Mouse (Mus musculus): ENCODE results near the gene Dhrs1. TPM values are rescaled to one million over a fixed set of nuclear protein-coding genes. Genes with fewer than 3 reads are reported as not detected.

Gene Dhrs1
- 10 to 100 TPM; 93.2 to 94.9 TPM for total RNA-seq (2021)

DNA sequence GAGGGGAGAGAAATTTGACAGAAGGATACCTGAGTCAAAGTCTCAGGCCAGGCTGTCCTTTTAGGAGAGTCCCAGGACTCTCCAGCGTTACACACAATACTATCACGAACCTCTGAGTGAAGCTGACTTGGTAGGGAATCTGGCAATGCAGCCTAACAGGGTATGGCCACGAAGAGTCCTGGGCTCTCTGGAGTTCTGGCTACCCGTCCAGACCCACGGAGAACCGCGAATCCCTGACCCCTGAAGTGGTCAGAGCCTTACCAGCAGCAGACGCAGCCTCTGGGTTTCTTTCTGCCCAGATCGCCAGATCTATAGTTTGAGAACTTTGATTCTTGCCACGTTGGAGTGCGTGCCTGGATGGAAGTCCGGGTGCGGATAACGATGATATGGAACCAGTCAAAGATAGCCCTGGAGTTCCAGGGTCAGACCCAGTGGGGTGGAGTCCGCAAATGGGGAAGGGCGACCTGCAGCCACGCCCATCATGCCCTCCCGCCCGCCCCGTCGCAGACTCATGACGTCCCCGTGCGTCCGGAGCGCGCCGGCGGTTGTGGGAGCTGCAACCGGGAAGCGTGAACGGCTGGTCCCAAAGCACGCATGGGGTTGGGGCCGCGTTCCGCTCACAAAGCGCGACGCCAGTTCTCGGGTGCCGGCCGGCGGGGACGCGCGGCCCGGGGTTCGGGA is at the start of gene Dhrs1, which contains the start of gene Nop9:
TSS of gene Dhrs1 (minus strand) at position 511 of the 681 bp plus-strand sequence.
TSS of gene Nop9 (plus strand) at position 514 of the 681 bp plus-strand sequence.
- intact Hi-C loops (cut with DNase I) = no loop called here
- DNase-seq (ENCODE audit: extremely low spot score in 1 of 2, low spot score in 2 of 2) = peak; percentile 77 to 93

DNA sequence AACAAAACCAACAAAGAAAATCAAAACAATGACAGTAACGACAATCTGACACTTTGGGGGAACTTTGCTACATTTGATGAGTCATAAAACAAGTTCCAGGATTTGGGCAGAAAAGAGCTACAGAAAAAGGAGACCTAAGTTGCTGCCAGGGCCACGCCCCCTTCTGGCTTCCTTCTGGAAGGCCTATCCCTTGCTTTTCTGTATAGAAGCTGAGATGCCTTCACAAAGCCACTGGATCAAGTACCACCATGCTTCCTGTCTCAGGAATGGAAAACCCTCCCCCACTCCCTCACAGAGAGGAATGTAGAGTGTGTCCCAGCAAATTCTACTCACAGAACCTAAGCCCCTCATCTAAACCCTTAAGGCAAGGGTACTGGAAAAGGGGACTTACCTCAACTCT is 48.5 kb upstream of the Dhrs1 start:
- DNase-seq (ENCODE audit: extremely low spot score in 1 of 2, low spot score in 2 of 2) = no peak
- intact Hi-C loops (cut with DNase I) = no loop called here

DNA sequence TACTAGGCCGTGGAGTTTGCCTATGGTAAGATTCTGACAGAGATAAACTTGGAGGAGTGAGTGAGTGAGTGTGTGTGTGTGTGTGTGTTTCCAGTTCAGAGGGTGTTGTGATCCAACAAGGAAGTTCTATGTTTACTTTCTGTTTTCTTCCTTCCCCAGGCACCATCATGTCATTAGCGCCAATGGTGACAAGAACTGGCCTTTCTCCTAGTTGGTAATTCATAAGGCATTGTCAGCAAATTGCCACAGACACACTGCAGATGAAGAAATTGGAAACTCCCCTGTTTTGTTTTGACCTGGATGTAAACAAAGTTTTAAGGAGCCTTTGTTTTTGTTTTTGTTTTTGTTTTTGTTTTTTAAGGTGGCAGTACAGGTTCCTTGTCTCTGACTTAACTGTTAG is 48.0 kb upstream of the Dhrs1 start:
- intact Hi-C loops (cut with DNase I) = no loop called here

DNA sequence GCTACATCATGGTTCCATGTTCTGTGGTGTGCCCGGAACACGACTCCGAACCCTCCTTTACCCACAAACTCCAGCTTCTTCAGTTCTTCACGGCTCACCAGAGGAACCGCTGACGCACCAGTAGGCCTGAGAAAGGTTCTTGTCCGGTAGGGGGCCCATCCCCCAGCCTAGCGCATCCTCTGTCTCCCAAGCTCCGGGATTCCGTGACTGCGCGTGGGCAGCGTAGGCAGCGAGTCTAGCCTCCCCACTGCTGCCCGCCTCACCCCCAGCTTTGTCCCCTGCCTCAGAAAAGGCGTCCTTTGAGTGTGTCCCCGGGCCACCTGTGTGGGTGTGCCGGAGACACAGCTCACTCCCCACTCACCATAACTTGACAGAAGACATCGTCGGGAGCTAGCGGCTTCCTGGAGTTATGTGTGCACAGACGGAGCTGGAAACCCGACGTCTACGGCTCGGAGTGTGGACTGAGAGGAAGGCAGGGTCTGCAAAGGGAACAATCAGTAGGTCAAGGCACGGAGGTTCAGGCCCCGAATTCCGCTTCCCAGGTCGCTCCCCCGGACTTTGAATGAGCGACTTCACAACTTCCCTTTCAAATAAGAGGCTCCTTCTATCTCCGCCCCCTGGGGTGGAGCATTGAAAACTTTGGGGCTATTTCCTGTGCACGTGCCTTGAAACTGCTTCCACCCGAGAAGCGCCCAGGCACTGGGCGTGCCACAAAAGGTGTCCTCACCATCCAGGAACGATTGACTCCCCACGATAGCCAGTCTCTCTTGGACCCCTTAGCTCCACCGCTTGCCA is 43.0 kb upstream of the Dhrs1 start, which contains the start of gene Ripk3:
TSS of gene Ripk3 (minus strand) at position 610 of the 795 bp plus-strand sequence.
- DNase-seq (ENCODE audit: extremely low spot score in 1 of 2, low spot score in 2 of 2) = no peak
- intact Hi-C loops (cut with DNase I) = no loop called here

More for the DNA sequence above, 48.0 kb upstream of the Dhrs1 start:
- no peak for DNase-seq (ENCODE audit: extremely low spot score in 1 of 2, low spot score in 2 of 2)

DNA sequence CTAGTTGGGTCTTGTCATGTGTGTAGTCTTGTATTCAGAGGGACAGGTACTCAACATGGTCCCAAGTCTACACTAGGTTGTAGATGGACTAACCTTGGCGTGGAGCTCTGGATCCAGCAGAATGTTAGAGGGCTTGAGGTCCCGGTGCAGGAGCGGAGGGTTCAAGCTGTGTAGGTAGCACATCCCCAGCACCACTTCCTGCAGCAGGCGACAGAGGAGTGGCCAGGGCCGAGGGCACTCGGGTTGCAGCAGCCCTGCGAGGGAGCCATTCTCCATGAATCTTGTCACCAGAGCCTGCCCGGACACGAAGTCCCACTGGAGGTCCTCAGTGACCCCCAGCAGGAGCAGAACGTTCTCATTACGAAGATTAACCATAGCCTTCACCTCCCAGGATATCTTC is 42.2 kb upstream of the Dhrs1 start:
- DNase-seq (ENCODE audit: extremely low spot score in 1 of 2, low spot score in 2 of 2) = no peak
- intact Hi-C loops (cut with DNase I) = no loop called here

DNA sequence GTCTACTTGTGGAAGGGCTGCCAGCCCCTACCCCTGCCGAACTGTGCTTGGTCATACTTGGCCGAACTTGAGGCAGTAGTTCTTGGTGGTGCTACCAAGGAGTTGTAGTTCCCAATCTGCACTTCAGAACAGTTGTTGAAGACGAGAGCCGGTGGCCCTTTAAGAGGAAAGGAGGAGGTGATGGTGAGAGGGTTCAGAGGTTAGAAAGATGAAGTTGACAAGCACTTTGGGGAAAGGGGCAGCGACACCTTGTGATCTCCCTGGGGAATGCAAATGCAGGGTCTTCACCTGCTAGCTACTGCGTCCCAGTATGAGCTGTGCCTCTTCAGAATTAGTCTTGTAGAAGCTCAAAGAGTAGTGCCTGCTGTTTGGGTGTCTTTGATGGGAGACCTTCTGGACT is 39.7 kb upstream of the Dhrs1 start:
- DNase-seq (ENCODE audit: extremely low spot score in 1 of 2, low spot score in 2 of 2) = no peak
- intact Hi-C loops (cut with DNase I) = no loop called here

DNA sequence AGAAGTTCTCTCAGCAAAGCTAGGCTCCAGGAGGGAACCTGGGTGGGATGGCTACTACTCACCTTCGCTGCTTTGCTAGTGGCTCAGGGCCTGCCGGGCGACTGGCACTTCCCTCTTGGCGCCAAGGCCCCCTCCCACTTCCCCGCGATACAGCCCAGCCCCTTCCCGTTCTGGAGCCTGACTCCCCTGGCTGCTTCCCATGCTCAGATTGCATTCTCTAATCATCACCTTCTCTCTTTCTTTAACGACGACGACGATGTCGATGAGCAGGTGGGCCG is 38.4 kb upstream of the Dhrs1 start, which contains the start of gene Adcy4:
TSS of gene Adcy4 (minus strand) at position 138 of the 278 bp plus-strand sequence.
- intact Hi-C loops (cut with DNase I) = loop anchor here (5.0 kb wide), 1 partner anchor 133 kb away; no protein-coding TSS in a partner anchor
- DNase-seq (ENCODE audit: extremely low spot score in 1 of 2, low spot score in 2 of 2) = no peak

DNA sequence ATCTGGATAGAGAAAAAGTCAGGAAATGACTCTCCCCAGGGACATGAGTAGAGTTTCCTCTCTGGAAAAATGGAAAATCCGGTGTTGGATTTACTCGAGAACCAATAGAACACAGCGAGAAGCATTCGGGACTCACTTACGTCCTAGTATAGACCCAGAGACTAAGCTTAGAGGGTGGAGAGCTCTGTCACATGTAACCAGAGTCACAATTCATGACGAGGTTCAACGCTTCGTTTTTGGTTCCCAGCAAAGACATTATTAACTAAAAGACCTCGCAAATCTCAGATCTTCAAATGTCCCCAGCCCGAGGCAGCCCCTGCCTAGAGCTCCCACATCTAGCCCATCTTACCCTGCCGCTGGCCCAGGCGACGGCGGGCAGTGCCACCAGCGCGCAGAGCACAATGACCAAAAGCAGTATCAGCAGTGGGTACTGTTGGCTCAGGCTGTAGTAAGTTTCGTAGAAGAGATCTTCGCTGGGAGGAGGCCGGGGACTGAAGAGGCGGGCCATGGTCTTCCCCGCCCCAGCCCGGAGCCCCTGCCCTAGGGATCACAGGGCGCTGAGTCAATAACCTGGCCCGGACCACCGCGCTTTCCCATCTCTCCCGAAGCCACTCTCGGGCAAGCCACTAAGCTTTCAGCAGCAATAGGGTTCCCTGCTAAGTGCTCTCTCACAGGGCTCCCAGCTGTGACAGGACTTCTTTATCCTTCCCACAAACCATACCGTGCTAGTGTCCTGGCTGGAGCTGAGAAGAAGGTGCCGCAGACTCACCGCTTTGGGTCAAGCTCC is 37.9 kb upstream of the Dhrs1 start:
- intact Hi-C loops (cut with DNase I) = loop anchor here (5.0 kb wide), 1 partner anchor 134 kb away; no protein-coding TSS in a partner anchor
- no peak for DNase-seq (ENCODE audit: extremely low spot score in 1 of 2, low spot score in 2 of 2)

DNA sequence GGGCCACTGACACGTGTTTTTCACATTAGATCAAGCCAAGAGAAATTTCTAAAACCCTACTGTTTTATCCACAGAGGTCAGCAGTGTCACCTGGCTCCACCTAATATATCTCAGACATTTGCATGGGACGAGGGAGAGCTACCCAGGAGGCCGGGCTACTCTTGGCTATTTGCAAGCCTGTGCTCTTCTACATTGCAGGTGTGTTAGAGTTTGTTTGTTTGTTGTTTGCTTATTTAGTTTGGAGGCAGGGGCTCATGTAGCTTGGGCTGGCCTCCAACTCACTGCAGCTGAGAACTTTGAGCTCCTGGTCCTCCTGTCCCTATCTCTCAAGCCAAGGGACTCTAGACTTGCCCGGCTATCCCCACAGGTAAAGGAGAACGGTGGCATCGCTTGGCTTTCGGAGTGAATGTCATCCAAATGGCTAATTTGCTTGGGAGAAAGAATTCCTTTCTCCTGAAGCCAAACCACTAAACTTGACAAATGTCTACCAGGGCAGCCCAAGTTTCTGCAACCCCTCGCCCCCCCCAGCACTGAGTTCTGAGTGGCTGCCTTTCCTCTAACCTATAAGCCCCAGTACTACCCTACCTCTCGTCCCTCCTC is 37.0 kb upstream of the Dhrs1 start:
- DNase-seq (ENCODE audit: extremely low spot score in 1 of 2, low spot score in 2 of 2) = no peak
- intact Hi-C loops (cut with DNase I) = loop anchor here (5.0 kb wide), 1 partner anchor 135 kb away; no protein-coding TSS in a partner anchor

DNA sequence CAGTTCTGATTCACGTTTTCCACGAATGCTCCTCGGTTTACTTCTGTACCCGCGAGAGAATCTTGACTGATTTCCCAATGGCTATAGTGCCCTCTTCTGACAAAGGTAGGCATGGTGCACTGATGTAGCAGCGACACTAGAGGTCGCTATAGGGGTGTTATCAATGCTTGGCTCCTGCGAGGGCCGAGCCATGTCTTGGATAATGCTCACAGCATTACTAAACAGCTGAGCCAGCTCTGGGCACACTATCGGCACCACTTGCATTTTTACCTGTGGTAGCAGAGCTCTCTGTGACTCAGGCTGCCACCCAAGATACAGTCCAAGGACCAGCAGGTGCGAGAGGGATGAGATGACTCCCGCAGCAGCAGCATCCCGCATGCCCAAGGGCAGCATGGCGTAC is 35.8 kb upstream of the Dhrs1 start:
- DNase-seq (ENCODE audit: extremely low spot score in 1 of 2, low spot score in 2 of 2) = peak in 1 of 2 experiments; percentile 67
- intact Hi-C loops (cut with DNase I) = loop anchor here (5.0 kb wide), 1 partner anchor 136 kb away; no protein-coding TSS in a partner anchor

DNA sequence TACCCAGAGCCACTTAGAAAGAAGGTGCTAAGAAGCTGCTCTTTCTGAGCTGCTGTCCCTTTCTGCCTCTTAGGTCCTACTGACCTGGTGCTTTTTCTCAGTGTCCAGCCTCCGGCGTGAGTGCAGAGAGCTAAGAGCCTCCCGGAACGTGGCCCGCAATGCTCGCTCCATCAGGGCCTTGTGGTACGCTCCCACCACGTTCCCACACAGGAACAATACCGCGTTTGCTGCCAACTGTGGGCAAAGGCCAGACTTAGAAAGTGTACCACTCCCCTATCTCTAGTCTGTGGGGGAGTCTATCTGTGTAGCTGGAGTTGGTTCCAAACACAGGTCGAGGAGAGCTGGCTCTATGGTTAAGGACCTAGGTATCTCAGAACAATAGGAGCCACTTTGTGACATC is 35.2 kb upstream of the Dhrs1 start:
- intact Hi-C loops (cut with DNase I) = loop anchor here (5.0 kb wide), 1 partner anchor 137 kb away; no protein-coding TSS in a partner anchor
- no peak for DNase-seq (ENCODE audit: extremely low spot score in 1 of 2, low spot score in 2 of 2)

DNA sequence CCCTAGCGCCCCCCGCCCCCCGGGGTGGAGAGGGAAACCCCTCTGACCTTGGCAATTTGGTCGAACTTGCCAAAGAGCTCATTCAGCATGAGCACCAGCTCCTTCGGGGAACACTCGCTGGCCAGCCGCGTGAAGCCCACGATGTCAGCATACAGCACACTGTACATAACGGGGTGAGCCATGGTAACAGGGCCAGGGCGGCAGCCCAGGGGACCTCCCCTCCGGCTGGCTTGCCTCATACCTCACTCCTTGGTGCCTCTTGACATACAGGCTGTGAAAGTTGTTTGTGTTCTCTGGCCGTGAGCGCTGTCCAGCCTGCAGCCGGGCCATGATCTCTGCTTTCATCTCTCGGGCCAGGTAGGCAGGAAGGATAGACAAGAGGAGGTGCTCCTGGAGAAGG is 34.2 kb upstream of the Dhrs1 start:
- intact Hi-C loops (cut with DNase I) = loop anchor here (5.0 kb wide), 1 partner anchor 138 kb away; no protein-coding TSS in a partner anchor

DNA sequence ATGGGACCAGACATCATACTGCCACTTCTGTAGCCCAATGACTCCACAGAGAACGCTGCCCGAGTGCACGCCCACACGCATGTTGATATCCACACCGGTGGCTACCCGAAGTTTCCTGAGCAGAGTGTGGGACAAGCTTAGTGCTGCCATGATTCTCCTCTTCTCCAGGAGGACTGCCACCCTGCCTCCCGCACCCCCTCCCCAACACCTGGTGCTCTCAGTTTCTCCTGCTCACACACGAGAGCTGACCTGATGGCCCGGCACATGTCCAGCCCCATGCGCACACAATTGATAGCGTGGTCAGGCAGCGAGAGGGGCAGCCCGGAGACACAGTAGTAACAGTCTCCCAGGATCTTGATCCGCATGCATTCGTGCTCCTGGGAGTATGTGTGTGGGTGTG is 33.2 kb upstream of the Dhrs1 start:
- peak in 1 of 2 experiments; percentile 21 for DNase-seq (ENCODE audit: extremely low spot score in 1 of 2, low spot score in 2 of 2)
- intact Hi-C loops (cut with DNase I) = no loop called here

More for the DNA sequence above, 34.2 kb upstream of the Dhrs1 start:
- DNase-seq (ENCODE audit: extremely low spot score in 1 of 2, low spot score in 2 of 2) = peak in 1 of 2 experiments; percentile 18

DNA sequence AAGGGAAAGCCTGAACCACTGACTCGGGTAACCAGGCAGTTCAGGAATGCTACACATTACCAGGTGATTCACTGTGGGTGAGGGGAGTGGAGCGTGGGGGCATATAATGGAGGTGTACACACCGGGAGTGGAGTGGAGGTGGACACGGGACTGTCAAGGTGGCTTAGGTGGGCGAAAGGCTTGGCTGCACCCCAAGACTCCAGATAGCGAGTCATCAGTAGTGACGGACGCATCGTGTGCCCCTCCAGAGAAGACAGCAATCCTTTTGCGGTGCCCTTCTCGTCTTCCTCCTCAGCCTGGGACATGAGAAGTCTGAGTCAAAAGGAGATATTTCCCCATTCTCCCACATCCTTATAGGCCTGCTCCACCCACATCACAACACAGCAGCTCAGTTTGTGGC is 32.3 kb upstream of the Dhrs1 start:
- peak in 1 of 2 experiments; percentile 20 for DNase-seq (ENCODE audit: extremely low spot score in 1 of 2, low spot score in 2 of 2)
- intact Hi-C loops (cut with DNase I) = no loop called here

DNA sequence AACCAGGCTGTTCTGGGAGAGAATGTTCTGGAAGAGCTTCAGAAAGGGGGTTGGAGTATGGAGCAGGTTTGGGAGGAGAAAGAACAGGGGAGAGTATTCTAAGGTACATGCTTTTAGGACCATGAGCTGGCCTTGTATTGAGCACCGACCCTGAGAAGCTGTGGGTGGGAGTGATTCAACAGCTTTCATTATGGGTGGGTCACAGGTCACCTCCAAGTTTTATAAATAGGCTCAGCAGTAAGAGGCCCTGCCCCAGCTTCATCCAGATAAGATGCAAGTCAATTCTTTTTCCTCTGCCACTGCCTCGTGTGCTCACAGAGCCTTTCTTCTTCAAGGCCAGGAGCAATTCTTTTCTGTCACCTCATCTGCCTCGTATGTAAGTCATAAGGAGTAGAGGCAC is 31.7 kb upstream of the Dhrs1 start:
- DNase-seq (ENCODE audit: extremely low spot score in 1 of 2, low spot score in 2 of 2) = peak in 1 of 2 experiments; percentile 5
- intact Hi-C loops (cut with DNase I) = no loop called here

DNA sequence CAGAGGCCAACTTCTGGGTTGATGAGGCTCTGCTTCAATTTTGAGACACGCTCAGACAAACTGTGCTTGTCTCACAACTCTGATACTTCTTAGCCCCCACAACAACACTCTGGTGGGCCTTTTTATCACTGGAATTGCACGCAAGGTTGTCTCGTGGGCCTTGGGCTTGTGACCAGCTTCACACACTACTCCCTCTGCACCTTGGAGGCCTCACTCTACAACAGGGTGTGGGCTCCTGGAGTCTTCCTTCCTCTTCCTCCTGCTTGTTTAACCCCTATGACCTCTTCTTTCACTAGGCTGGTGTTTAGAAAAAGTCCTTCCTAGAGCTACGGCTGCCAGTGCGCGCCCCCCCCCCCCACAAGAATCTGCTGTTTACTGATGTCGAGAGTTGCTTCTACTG is 31.2 kb upstream of the Dhrs1 start:
- intact Hi-C loops (cut with DNase I) = no loop called here
- peak in 1 of 2 experiments; percentile 10 for DNase-seq (ENCODE audit: extremely low spot score in 1 of 2, low spot score in 2 of 2)

DNA sequence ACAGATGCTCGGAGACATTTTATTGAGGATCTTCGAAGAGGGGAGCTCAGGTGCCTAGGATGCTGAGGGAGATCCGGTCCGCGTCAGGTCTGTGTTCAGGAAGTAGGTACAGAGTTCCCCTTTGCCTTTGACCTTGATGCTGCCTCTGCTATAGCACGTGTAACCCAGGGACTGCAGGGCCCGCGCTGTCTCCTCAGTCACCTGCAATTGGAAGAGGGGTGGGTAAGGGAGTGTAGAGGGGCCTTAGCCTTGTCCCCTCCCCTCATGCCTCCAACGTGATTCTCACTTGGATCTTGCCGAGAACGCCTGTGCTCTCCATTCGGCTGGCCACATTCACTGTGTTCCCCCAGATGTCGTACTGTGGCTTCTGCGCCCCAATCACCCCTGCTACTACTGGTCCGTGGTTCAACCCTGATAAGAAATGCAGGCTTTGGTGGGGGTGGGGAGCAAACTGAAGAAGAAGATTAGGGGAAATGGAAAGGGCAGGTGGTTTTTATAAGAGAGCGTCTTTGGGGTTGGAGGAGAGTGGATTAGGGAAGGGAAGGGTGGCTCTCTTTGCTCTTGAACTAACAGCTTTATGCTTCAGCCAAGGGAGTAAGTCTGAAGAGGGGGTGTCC is 23.7 kb upstream of the Dhrs1 start:
- no peak for DNase-seq (ENCODE audit: extremely low spot score in 1 of 2, low spot score in 2 of 2)
- intact Hi-C loops (cut with DNase I) = no loop called here

DNA sequence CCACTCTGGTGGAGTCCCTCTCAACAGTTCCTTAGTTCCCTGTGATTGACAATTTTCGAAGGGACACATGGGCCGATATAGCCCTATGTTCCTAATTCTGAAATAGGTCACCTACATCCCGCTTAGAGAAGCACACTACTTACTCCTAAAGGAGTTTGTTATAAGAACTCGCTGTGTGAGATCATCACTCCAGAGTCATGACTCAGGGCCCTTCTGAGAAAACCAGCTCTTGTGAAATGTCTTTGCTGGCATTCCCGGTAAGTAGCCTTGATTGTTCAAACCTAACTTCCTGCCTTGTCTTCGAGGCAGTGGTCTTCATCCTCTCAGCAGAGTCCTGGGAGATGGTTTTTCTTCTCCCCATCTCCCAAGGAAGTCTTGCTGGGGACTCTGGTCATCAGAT is 23.1 kb upstream of the Dhrs1 start:
- DNase-seq (ENCODE audit: extremely low spot score in 1 of 2, low spot score in 2 of 2) = no peak
- intact Hi-C loops (cut with DNase I) = no loop called here
